Mouse (Mus musculus) Patski (cell line): ENCODE data around the gene Tagln3. TPM values are rescaled to one million over a fixed set of nuclear protein-coding genes. Genes with fewer than 3 reads are reported as not detected.

Experiments used
- ATAC-seq: fragments of 100-300 bp; one replicate; pipeline ENCODE4 v1.8.0; 2021
- CTCF ChIA-PET: fragments of 350-600 bp; sonication (Branson Sonifier 250); formaldehyde crosslinking; loops from one replicate; lab custom pipeline; 2022; ENCODE audit warnings: inconsistent platforms; lab: Charles Lee
- POLR2A ChIA-PET: fragments of 350-600 bp; sonication (Branson Sonifier 250); formaldehyde crosslinking; loops from one replicate; lab custom pipeline; 2022; ENCODE audit warnings: antibody characterized with exemption, inconsistent platforms; lab: Charles Lee
- DNase-seq: peaks from one replicate; pipeline ENCODE4 v3.0.0-alpha.2; 2011; ENCODE audit warnings: low read depth, low spot score
- H3K27me3 ChIP-seq: fragments of 371-371 bp; one replicate; pipeline ENCODE4 v1.5.1; 2021
- CTCF ChIP-seq: fragments of 100-300 bp; IDR thresholded peaks from one replicate; pipeline ENCODE4 v1.5.1; 2021
- in situ Hi-C: fragments of 300-500 bp; cut with MboI; formaldehyde crosslinking; loops from 3 replicates; pipeline ENCODE4 v1.11.1; 2018; ENCODE audit warnings: low pct_unique_long_range_greater_than_20kb, mixed read lengths
- polyA plus RNA-seq: library from polyadenylated mRNA; unstranded; gene quantifications from one replicate; pipeline ENCODE4 v1.2.3, GENCODE M21; 2021

Gene Tagln3
- polyA plus RNA-seq, result 0.35 TPM

DNA sequence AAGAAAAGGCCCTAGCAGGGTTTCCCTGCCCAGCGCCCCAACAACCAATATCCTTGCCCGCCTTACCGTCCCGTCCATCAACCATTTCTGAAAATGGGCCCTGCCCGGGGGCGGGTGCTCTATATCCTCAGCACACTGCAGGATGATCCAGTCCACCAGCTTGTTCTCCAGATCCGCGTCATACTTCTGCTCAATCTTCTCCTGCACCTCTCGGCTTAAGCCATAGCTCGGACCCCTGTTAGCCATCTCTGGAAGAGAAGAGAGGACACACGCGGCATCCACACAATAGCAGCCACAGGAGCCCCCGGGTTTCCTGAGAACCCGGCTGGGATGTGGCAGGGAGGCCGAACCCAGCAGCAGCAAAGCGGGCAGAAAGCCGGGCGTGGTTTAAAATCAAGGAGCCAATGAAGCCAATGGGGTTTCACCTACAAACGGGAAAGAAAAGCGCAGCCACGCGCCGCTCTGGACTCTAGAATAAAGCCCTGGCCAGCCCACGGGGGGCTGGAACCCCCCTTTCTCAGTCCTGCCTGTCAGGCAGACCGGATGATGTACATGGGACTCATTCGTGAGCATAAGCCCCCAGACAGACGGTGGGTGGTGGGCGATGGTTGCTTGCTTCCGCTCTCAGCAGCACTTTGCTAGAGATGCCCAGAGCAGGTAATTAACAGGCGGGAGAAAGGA is at the start of gene Tagln3:
Tagln3 (minus strand) TSS at position 548 of the 681 bp plus-strand sequence.
- POLR2A ChIA-PET, result no interaction called here
- TF ChIP-seq CTCF, result no peak
- ATAC-seq, result no peak
- H3K27me3 ChIP-seq, result no peaks in the 10 kb centered on the region
- DNase-seq, result no peak
- CTCF ChIA-PET, result no interaction called here
- in situ Hi-C loops, result no loop called here

- DNase-seq, result no peak
- H3K27me3 ChIP-seq, result no peaks in the 10 kb centered on the region
- no peak for TF ChIP-seq CTCF
- in situ Hi-C loops, result no loop called here
- POLR2A ChIA-PET, result interaction anchor here (0.7 kb wide), 1 partner anchor 210 kb away, joined by 4 read pairs; no protein-coding TSS in a partner anchor
- CTCF ChIA-PET, result no interaction called here
- ATAC-seq, result no peak
These were observed 46.5 kb upstream of the Tagln3 start for GRCm38 (mm10) chr16:45770914-45771313.

GRCm38 (mm10) chr16:45767853-45768640 is 43.6 kb upstream of the Tagln3 start:
- no peak for TF ChIP-seq CTCF
- POLR2A ChIA-PET, result interaction anchor here (0.7 kb wide), 1 partner anchor 192 kb away, joined by 3 read pairs; no protein-coding TSS in a partner anchor
- in situ Hi-C loops, result loop anchor here (10.0 kb wide), 1 partner anchor 197 kb away; no protein-coding TSS in a partner anchor
- no peak for DNase-seq
- no peak for ATAC-seq
- H3K27me3 ChIP-seq, result no peaks in the 10 kb centered on the region
- CTCF ChIA-PET, result interaction anchor here (1.7 kb wide), 1 partner anchor 13 kb away, joined by 3 read pairs; no protein-coding TSS in a partner anchor

GRCm38 (mm10) chr16:45767434-45767833 is 43.0 kb upstream of the Tagln3 start:
- ATAC-seq (no peak), DNase-seq (no peak)
- ChIA-PET POLR2A (interaction anchor here (0.7 kb wide), 1 partner anchor 192 kb away, joined by 3 read pairs; no protein-coding TSS in a partner anchor), CTCF (no interaction called here)
- in situ Hi-C loops, result loop anchor here (10.0 kb wide), 1 partner anchor 197 kb away; no protein-coding TSS in a partner anchor
- no peaks in the 10 kb centered on the region for H3K27me3 ChIP-seq
- TF ChIP-seq CTCF, result no peak

- in situ Hi-C loops, result loop anchor here (10.0 kb wide), 1 partner anchor 199 kb away; no protein-coding TSS in a partner anchor
- no peaks in the 10 kb centered on the region for H3K27me3 ChIP-seq
- no peak for ATAC-seq
- TF ChIP-seq CTCF, result no peak
- ChIA-PET POLR2A (no interaction called here), CTCF (interaction anchor here (0.8 to 2.9 kb wide), 5 partner anchors 9 to 201 kb away, joined by 3 to 8 read pairs (median 5); no protein-coding TSS in a partner anchor)
- no peak for DNase-seq
These were observed 41.5 kb upstream of the Tagln3 start for GRCm38 (mm10) chr16:45765801-45766494.

- DNase-seq (no peak), ATAC-seq (no peak)
- in situ Hi-C loops, result loop anchor here (10.0 kb wide), 1 partner anchor 200 kb away; no protein-coding TSS in a partner anchor
- POLR2A ChIA-PET, result no interaction called here
- no peaks in the 10 kb centered on the region for H3K27me3 ChIP-seq
- CTCF ChIA-PET, result interaction anchor here (1.2 to 2.9 kb wide), 7 partner anchors 8 to 202 kb away, joined by 3 to 12 read pairs (median 5); no protein-coding TSS in a partner anchor
- TF ChIP-seq CTCF, result no peak
These were observed 40.7 kb upstream of the Tagln3 start for GRCm38 (mm10) chr16:45765102-45765501.

DNA sequence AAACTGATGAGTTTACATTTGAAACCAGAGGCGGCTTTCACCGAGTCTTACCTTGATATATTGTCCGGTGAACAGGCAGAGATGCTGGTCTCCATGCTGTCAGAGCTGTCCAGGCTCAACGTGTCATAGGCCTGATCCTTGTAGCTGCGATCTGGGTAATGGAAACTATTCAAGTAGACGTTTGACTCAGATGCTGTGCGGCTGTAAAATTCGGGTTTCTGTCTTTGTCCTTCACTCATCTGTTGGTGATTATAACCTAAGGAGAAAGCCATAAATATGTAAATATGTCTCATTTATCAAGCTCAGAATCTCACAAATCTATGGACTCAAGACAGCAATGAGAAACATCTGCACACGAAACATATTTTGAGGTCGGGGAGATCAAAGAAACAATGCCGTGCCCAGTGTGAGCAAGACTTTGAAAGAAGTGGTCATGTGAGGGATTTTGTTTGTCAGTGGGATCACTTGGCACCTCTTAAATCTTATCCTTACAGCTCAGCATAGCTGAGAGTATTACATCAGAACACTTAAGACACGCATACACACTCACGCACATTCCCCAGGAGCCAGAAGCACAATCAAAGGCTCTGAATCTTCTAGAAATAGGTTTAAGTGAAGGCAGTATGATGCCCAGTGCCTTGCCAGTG is 38.6 kb upstream of the Tagln3 start:
- in situ Hi-C loops, result loop anchor here (10.0 kb wide), 1 partner anchor 202 kb away; no protein-coding TSS in a partner anchor
- ChIA-PET CTCF (interaction anchor here (2.8 kb wide), 1 partner anchor 11 kb away, joined by 12 read pairs; no protein-coding TSS in a partner anchor), POLR2A (no interaction called here)
- H3K27me3 ChIP-seq, result no peaks in the 10 kb centered on the region
- DNase-seq (no peak), ATAC-seq (peak; percentile 4)
- TF ChIP-seq CTCF, result no peak

- ChIA-PET POLR2A (no interaction called here), CTCF (no interaction called here)
- ATAC-seq, result no peak
- no peak for DNase-seq
- H3K27me3 ChIP-seq, result no peaks in the 10 kb centered on the region
- peak; percentile 50 for TF ChIP-seq CTCF
- in situ Hi-C loops, result loop anchor here (10.0 kb wide), 1 partner anchor 203 kb away; no protein-coding TSS in a partner anchor
These were observed 37.0 kb upstream of the Tagln3 start for GRCm38 (mm10) chr16:45761425-45761824.

DNA sequence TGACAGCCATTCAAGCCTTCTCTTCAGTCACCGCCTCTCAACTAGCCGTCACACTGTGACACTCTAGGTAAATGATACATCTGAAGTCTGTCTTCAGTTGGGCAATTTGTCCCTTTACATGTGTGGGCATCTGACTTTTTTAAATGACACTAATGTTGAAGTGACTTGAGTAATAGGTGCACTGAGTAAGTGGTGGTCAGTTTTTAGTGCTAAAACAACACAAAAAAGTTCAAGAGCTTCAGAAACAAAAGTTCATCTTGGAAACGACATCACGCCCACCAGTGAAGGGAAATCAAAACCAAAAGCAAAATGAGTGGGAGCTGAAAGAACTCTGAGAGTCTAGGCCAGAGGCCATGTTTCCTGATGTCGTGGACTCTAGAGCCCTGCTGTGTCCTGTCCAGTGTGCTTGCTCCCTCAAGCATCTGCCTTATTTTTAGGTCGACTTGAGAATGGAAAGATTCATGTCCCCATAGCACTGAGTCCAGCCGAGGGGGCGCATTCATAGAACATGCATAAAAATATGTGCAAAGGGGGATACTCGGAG is 34.4 kb upstream of the Tagln3 start:
- ATAC-seq (no peak), DNase-seq (no peak)
- in situ Hi-C loops, result no loop called here
- POLR2A ChIA-PET, result no interaction called here
- no peak for TF ChIP-seq CTCF
- H3K27me3 ChIP-seq, result no peaks in the 10 kb centered on the region
- CTCF ChIA-PET, result interaction anchor here (1.3 kb wide), 1 partner anchor 209 kb away, joined by 3 read pairs; no protein-coding TSS in a partner anchor
